Mouse (Mus musculus) intestine, embryonic 16.5 days (tissue): ENCODE measurements around the gene Ddx41. TPM values are rescaled to one million over a fixed set of nuclear protein-coding genes. Genes with fewer than 3 reads are reported as not detected.

ENCODE experiments used
- ATAC-seq: fragments of 200-750 bp; cut with Nextera tagmentation; 2 replicates; pipeline ENCODE4 v1.8.0; 2017; ENCODE audit warnings: moderate TSS enrichment, moderate library complexity
- H3K27ac ChIP-seq: fragments of 300-500 bp; sonication (generic); 2 replicates; pipeline ENCODE4 v1.5.1; 2014; ENCODE audit warnings: mild to moderate bottlenecking, low read length
- H3K27me3 ChIP-seq: fragments of 300-500 bp; sonication (generic); replicated peaks from 2 replicates; pipeline ENCODE4 v1.6.1; 2014; ENCODE audit warnings: low read length, control low read depth, mixed read lengths; ENCODE audit not compliant: control insufficient read depth, insufficient read depth
- H3K36me3 ChIP-seq: fragments of 300-500 bp; sonication (generic); 2 replicates; pipeline ENCODE4 v1.6.1; 2014; ENCODE audit warnings: low read length, control low read depth; ENCODE audit not compliant: control insufficient read depth, insufficient read depth
- H3K4me1 ChIP-seq: fragments of 300-500 bp; sonication (generic); 2 replicates; pipeline ENCODE4 v1.6.1; 2014; ENCODE audit warnings: low read length, control low read depth, mixed read lengths; ENCODE audit not compliant: control insufficient read depth, insufficient read depth
- H3K4me2 ChIP-seq: fragments of 300-500 bp; sonication (generic); 2 replicates; pipeline ENCODE4 v1.6.1; 2014; ENCODE audit warnings: low read depth, low read length, control low read depth
- H3K4me3 ChIP-seq: fragments of 300-500 bp; sonication (generic); 2 replicates; pipeline ENCODE4 v1.5.1; 2014; ENCODE audit warnings: mild to moderate bottlenecking, low read length
- H3K9ac ChIP-seq: fragments of 300-500 bp; sonication (generic); 2 replicates; pipeline ENCODE4 v1.6.1; 2014; ENCODE audit warnings: low read depth, low read length
- H3K9me3 ChIP-seq: fragments of 300-500 bp; sonication (generic); 2 replicates; pipeline ENCODE4 v1.6.1; 2016; ENCODE audit warnings: low read length, control low read depth; ENCODE audit not compliant: control insufficient read depth
- WGBS: fragments of 180-500 bp; shearing (Covaris S2); extraction: QIAGEN DNeasy Blood & Tissue Kit; methylation state at CpG from one replicate; pipeline ENCODE4 v1.1.7; 2014; 5-methylcytosine and 5-hydroxymethylcytosine counted together
- polyA plus RNA-seq: library from polyadenylated mRNA; unstranded; fragments of >200 nt; fragmentation: Nextera tagmentation; extraction: Ambion mirVana; gene quantifications from 2 replicates; pipeline ENCODE4 v1.2.1, GENCODE M21; 2015

The Ddx41 gene
- polyA plus RNA-seq, 1 experiment from 2014 or later, result 54.8 TPM

- Histone ChIP-seq H3K9ac (no peak overlapping the region), H3K36me3 (peaks cover 5% of the 10 kb centered on the region), H3K4me1 (no peaks in the 10 kb centered on the region), H3K27me3 (no peaks in the 10 kb centered on the region), H3K9me3 (no peaks in the 10 kb centered on the region), H3K4me3 (no peak overlapping the region), H3K27ac (no peak overlapping the region), H3K4me2 (no peak overlapping the region)
- no peak for ATAC-seq
- 90% methylated on average over 5 of the region's 5 CpGs for WGBS
Measured at GRCm38 (mm10) chr13:55548426-55548825, 12.0 kb upstream of the Ddx41 start.

- H3K9me3 ChIP-seq, result no peaks in the 10 kb centered on the region
- no peak overlapping the region for H3K4me3 ChIP-seq
- no peak for ATAC-seq
- H3K36me3 ChIP-seq, result peaks cover 5% of the 10 kb centered on the region
- H3K9ac ChIP-seq, result no peak overlapping the region
- H3K4me2 ChIP-seq, result no peak overlapping the region
- no peaks in the 10 kb centered on the region for H3K27me3 ChIP-seq
- 96% methylated on average over 2 of the region's 2 CpGs for WGBS
- H3K4me1 ChIP-seq, result no peaks in the 10 kb centered on the region
- H3K27ac ChIP-seq, result no peak overlapping the region
Measured at GRCm38 (mm10) chr13:55547916-55548315, 11.5 kb upstream of the Ddx41 start.

- ATAC-seq, result no peak
- Histone ChIP-seq H3K27ac (no peak overlapping the region), H3K4me3 (no peak overlapping the region), H3K36me3 (peaks cover 11% of the 10 kb centered on the region), H3K9me3 (no peaks in the 10 kb centered on the region), H3K27me3 (no peaks in the 10 kb centered on the region), H3K4me1 (no peaks in the 10 kb centered on the region), H3K4me2 (no peak overlapping the region), H3K9ac (no peak overlapping the region)
- WGBS, result 86% methylated on average over 6 of the region's 6 CpGs
Measured at GRCm38 (mm10) chr13:55544792-55545191, 8.3 kb upstream of the Ddx41 start.

GRCm38 (mm10) chr13:55543447-55543846, 7.0 kb upstream of the Ddx41 start:
- peaks cover 14% of the 10 kb centered on the region for H3K36me3 ChIP-seq
- WGBS, result 93% methylated on average over 8 of the region's 8 CpGs
- no peak overlapping the region for H3K4me3 ChIP-seq

GRCm38 (mm10) chr13:55542891-55543290, 6.4 kb upstream of the Ddx41 start:
- Histone ChIP-seq H3K9ac (no peak overlapping the region), H3K4me1 (no peaks in the 10 kb centered on the region), H3K36me3 (peaks cover 14% of the 10 kb centered on the region), H3K4me2 (no peak overlapping the region), H3K27me3 (no peaks in the 10 kb centered on the region), H3K4me3 (no peak overlapping the region), H3K27ac (no peak overlapping the region), H3K9me3 (no peaks in the 10 kb centered on the region)
- 95% methylated on average over 4 of the region's 4 CpGs for WGBS
- no peak for ATAC-seq

More at GRCm38 (mm10) chr13:55543447-55543846, 7.0 kb upstream of the Ddx41 start:
- no peaks in the 10 kb centered on the region for H3K9me3 ChIP-seq
- H3K27me3 ChIP-seq, result no peaks in the 10 kb centered on the region
- H3K9ac ChIP-seq, result no peak overlapping the region
- no peaks in the 10 kb centered on the region for H3K4me1 ChIP-seq
- no peak overlapping the region for H3K4me2 ChIP-seq
- ATAC-seq, result no peak
- H3K27ac ChIP-seq, result no peak overlapping the region

- H3K9me3 ChIP-seq, result no peaks in the 10 kb centered on the region
- H3K4me3 ChIP-seq, result no peak overlapping the region
- H3K27me3 ChIP-seq, result no peaks in the 10 kb centered on the region
- H3K36me3 ChIP-seq, result peaks cover 14% of the 10 kb centered on the region
- 88% methylated on average over 2 of the region's 2 CpGs for WGBS
- no peak overlapping the region for H3K9ac ChIP-seq
- no peak for ATAC-seq
- H3K27ac ChIP-seq, result no peak overlapping the region
- no peak overlapping the region for H3K4me2 ChIP-seq
- peaks cover 5% of the 10 kb centered on the region; the same call in 1 of the 2 replicates for H3K4me1 ChIP-seq
Measured at GRCm38 (mm10) chr13:55540933-55541332, 4.5 kb upstream of the Ddx41 start.

- no peak overlapping the region for H3K27ac ChIP-seq
- peaks cover 21% of the 10 kb centered on the region for H3K36me3 ChIP-seq
- peak; percentile 21; the same call in 1 of the 2 replicates for ATAC-seq
Measured at GRCm38 (mm10) chr13:55535796-55536193, 663 bp downstream of the Ddx41 start.

GRCm38 (mm10) chr13:55535191-55535590, 1.3 kb downstream of the Ddx41 start:
- peaks cover 26% of the 10 kb centered on the region for H3K36me3 ChIP-seq
- no peak overlapping the region for H3K27ac ChIP-seq
- H3K9me3 ChIP-seq, result no peaks in the 10 kb centered on the region
- peak overlapping the region; percentile 88 for H3K4me2 ChIP-seq
- peaks cover 14% of the 10 kb centered on the region for H3K4me1 ChIP-seq
- whole genome bisulfite sequencing, result 94% methylated on average over 15 of the region's 15 CpGs
- no peaks in the 10 kb centered on the region for H3K27me3 ChIP-seq
- H3K9ac ChIP-seq, result peak overlapping the region; percentile 86; the same call in 1 of the 2 replicates
- H3K4me3 ChIP-seq, result peak overlapping the region; percentile 91
- ATAC-seq, result no peak

More at GRCm38 (mm10) chr13:55535796-55536193, 663 bp downstream of the Ddx41 start:
- no peaks in the 10 kb centered on the region for H3K9me3 ChIP-seq
- WGBS, result 13% methylated on average over 17 of the region's 17 CpGs
- H3K4me1 ChIP-seq, result peaks cover 14% of the 10 kb centered on the region
- peak overlapping the region; percentile 88 for H3K4me2 ChIP-seq
- peak overlapping the region; percentile 86 for H3K9ac ChIP-seq
- peak overlapping the region; percentile 91 for H3K4me3 ChIP-seq
- H3K27me3 ChIP-seq, result no peaks in the 10 kb centered on the region

GRCm38 (mm10) chr13:55529198-55529915, 7.1 kb downstream of the Ddx41 start, which contains the start of gene Dok3:
Gene Dok3, minus strand, starts transcription at chr13:55529296.
- Histone ChIP-seq H3K27me3 (no peaks in the 10 kb centered on the region), H3K27ac (no peak within 1 kb of the TSS), H3K9me3 (no peaks in the 10 kb centered on the region), H3K9ac (no peak within 1 kb of the TSS), H3K4me1 (no peaks in the 10 kb centered on the region), H3K4me2 (no peak within 1 kb of the TSS), H3K36me3 (peaks cover 30% of the 10 kb centered on the region), H3K4me3 (no peak within 1 kb of the TSS)
- WGBS, result 80% methylated on average over 8 of the region's 8 CpGs
- ATAC-seq, result 0 out of 2 replicates have a peak, but pooled peaks have one; percentile 34
